In the genomic region with DNA sequence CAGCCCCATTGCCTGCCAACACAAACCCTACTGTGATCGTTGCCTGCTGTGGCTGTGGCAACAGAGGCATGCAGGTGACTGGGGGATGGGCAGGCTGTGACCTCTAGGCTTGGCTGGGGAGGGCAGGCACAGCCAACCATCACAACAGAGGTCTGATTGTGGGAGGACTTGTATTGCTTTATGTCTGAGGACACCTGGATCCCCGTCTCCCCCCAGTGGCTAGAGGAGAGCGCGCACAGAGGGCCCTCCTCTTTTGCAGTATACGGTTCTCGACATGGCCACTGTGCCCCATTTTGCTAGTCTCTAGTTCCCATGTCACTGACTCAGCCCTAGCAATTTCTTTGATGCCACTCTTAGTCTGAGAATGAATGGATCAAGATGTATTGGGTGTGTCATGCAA, we compare ENCODE assay signal across 24 mouse cellular contexts. TPM values are rescaled to one million over a fixed set of nuclear protein-coding genes. Genes with fewer than 3 reads are reported as not detected.
DNase-seq lines count a peak whose midpoint lies in the region; TF ChIP-seq lines count a peak whose summit lies in the region.
"Had no signal": no experiment of that assay in that cellular context is flagged by ENCODE, and none has a peak within 500 bp of the region (broad histone marks: within the 10 kb centered on the region; RNA-seq: fewer than 3 reads in every experiment).

No protein-coding gene starts in this region.

- H3K9me3 ChIP-seq in embryonic facial prominence, embryonic 10.5 days: no peaks in the 10 kb centered on the region
- H3K9me3 ChIP-seq: embryonic facial prominence, embryonic 13.5 days; forebrain, embryonic 15.5 days; heart, embryonic 15.5 days; kidney, embryonic 15.5 days; megakaryocyte, embryonic 14.5 days had no signal

- peak; percentile 28; the same call in 1 of the 2 replicates for TF ChIP-seq CTCF in layer of hippocampus, adult 2 months (conservative IDR thresholded peaks at IDR 0.05)

- H3K4me3 ChIP-seq in layer of hippocampus, adult 2 months: no peak overlapping the region
- no peak overlapping the region for H3K4me3 ChIP-seq in embryonic facial prominence, embryonic 10.5 days
- H3K4me3 ChIP-seq: embryonic facial prominence, embryonic 13.5 days; forebrain, embryonic 15.5 days; heart, embryonic 15.5 days; kidney, embryonic 15.5 days; megakaryocyte, embryonic 14.5 days had no signal

- no peaks in the 10 kb centered on the region; the same call in 1 of the 2 replicates for H3K4me1 ChIP-seq in embryonic facial prominence, embryonic 10.5 days
- H3K4me1 ChIP-seq: embryonic facial prominence, embryonic 13.5 days; forebrain, embryonic 15.5 days; megakaryocyte, embryonic 14.5 days had no signal

- no peaks in the 10 kb centered on the region for H3K36me3 ChIP-seq in embryonic facial prominence, embryonic 10.5 days (replicated peaks)
- H3K36me3 ChIP-seq: embryonic facial prominence, embryonic 13.5 days; forebrain, embryonic 15.5 days; heart, embryonic 15.5 days; kidney, embryonic 15.5 days had no signal

- peak; percentile 35 to 47 for DNase-seq in cerebellum, postnatal 10 days
- no peak for DNase-seq in cerebellum, adult 9-10 months
- DNase-seq in layer of hippocampus, adult 2 months (ENCODE audit: low spot score in 2 of 2): no peak
- no peak for DNase-seq in layer of hippocampus, adult 8-10 months (ENCODE audit: low spot score in 2 of 2)
- peak; percentile 45 for DNase-seq in ES-CJ7 (ENCODE audit: low read depth, low spot score)
- peak; percentile 35 for DNase-seq in embryonic facial prominence, embryonic 10.5 days (ENCODE audit: low spot score)
- DNase-seq in left cerebral cortex, adult 8-10 months (ENCODE audit: low spot score in 2 of 2): no peak
- no peak for DNase-seq in thymus, postnatal 4 days
- DNase-seq: adrenal gland, postnatal 10 days; gastrocnemius, postnatal 36 days; liver, postnatal 0 days had no signal

- 61% methylated on average over 6 of the region's 6 CpGs for WGBS in embryonic facial prominence, embryonic 10.5 days

- H3K27ac ChIP-seq in layer of hippocampus, adult 2 months: no peak overlapping the region
- no peak overlapping the region for H3K27ac ChIP-seq in embryonic facial prominence, embryonic 10.5 days (replicated peaks)
- H3K27ac ChIP-seq: embryonic facial prominence, embryonic 13.5 days; forebrain, embryonic 15.5 days; heart, embryonic 15.5 days; kidney, embryonic 15.5 days had no signal

- H3K27me3 ChIP-seq in embryonic facial prominence, embryonic 10.5 days (replicated peaks; ENCODE audit: low read depth, poor library complexity, severe bottlenecking): no peaks in the 10 kb centered on the region
- H3K27me3 ChIP-seq: embryonic facial prominence, embryonic 13.5 days; forebrain, embryonic 15.5 days; heart, embryonic 15.5 days; kidney, embryonic 15.5 days had no signal

RNA-seq across cellular contexts. Expression of a gene that starts 14.1 kb away (rescaled TPM):
- total RNA-seq in layer of hippocampus, adult 2 months (2021): under 1 TPM; 0.47 to 0.61 TPM
- total RNA-seq in layer of hippocampus, adult 8-10 months (2022): 1 to 10 TPM in 2 of 4 experiments, under 1 TPM in 2; 0.43 to 1.6 (median 1.0) TPM
- polyA plus RNA-seq in embryonic facial prominence, embryonic 10.5 days (2016; fragmentation: Nextera tagmentation; extraction: Ambion mirVana): 2.5 and 3.6 TPM in 2 replicates
- total RNA-seq in left cerebral cortex, adult 8-10 months (2022): under 1 TPM; 0.60 to 0.96 (median 0.72) TPM
- total RNA-seq: liver, adult 2 months had no signal
- polyA plus RNA-seq: forebrain, embryonic 15.5 days; liver, adult 2 months had no signal

RNA-seq across cellular contexts. Expression of a gene that starts 19.2 kb away (rescaled TPM):
- total RNA-seq in layer of hippocampus, adult 2 months (2021): not detected
- total RNA-seq in layer of hippocampus, adult 8-10 months (2022): not detected
- not detected in 2 replicates for polyA plus RNA-seq in embryonic facial prominence, embryonic 10.5 days (2016; fragmentation: Nextera tagmentation; extraction: Ambion mirVana)
- not detected for total RNA-seq in left cerebral cortex, adult 8-10 months (2022)
- total RNA-seq: adrenal gland, postnatal 10 days; gastrocnemius, postnatal 36 days; heart, adult 8-10 months; layer of hippocampus, adult 18-20 months; left cerebral cortex, postnatal 36 days; liver, adult 2 months had no signal
- polyA plus RNA-seq: embryonic facial prominence, embryonic 13.5 days; forebrain, embryonic 15.5 days; heart, embryonic 15.5 days; hindbrain, embryonic 11.5 days; intestine, embryonic 14.5 days; kidney, embryonic 15.5 days; liver, adult 2 months; liver, postnatal 0 days; midbrain, embryonic 16.5 days; small intestine, adult 2 months had no signal

RNA-seq across cellular contexts. Expression of a gene that starts 30.9 kb away (rescaled TPM):
- not detected for total RNA-seq in layer of hippocampus, adult 2 months (2021)
- not detected for total RNA-seq in layer of hippocampus, adult 8-10 months (2022)
- polyA plus RNA-seq in embryonic facial prominence, embryonic 10.5 days (2016; fragmentation: Nextera tagmentation; extraction: Ambion mirVana): not detected in 2 replicates
- total RNA-seq in left cerebral cortex, adult 8-10 months (2022): not detected
- total RNA-seq: adrenal gland, postnatal 10 days; gastrocnemius, postnatal 36 days; heart, adult 8-10 months; layer of hippocampus, adult 18-20 months; left cerebral cortex, postnatal 36 days; liver, adult 2 months had no signal
- polyA plus RNA-seq: embryonic facial prominence, embryonic 13.5 days; forebrain, embryonic 15.5 days; heart, embryonic 15.5 days; hindbrain, embryonic 11.5 days; liver, adult 2 months; liver, postnatal 0 days; midbrain, embryonic 16.5 days; small intestine, adult 2 months had no signal

RNA-seq across cellular contexts. Expression of a gene that starts 55.1 kb away (rescaled TPM):
- total RNA-seq in layer of hippocampus, adult 2 months (2021): not detected
- not detected for total RNA-seq in layer of hippocampus, adult 8-10 months (2022)
- not detected in 2 replicates for polyA plus RNA-seq in embryonic facial prominence, embryonic 10.5 days (2016; fragmentation: Nextera tagmentation; extraction: Ambion mirVana)
- total RNA-seq in left cerebral cortex, adult 8-10 months (2022): not detected
- total RNA-seq: gastrocnemius, postnatal 36 days; heart, adult 8-10 months; layer of hippocampus, adult 18-20 months; left cerebral cortex, postnatal 36 days; liver, adult 2 months had no signal
- polyA plus RNA-seq: embryonic facial prominence, embryonic 13.5 days; forebrain, embryonic 15.5 days; heart, embryonic 15.5 days; hindbrain, embryonic 11.5 days; intestine, embryonic 14.5 days; kidney, embryonic 15.5 days; liver, adult 2 months; liver, postnatal 0 days; midbrain, embryonic 16.5 days; small intestine, adult 2 months had no signal

RNA-seq across cellular contexts. Expression of a gene that starts 56.7 kb away (rescaled TPM):
- not detected for total RNA-seq in layer of hippocampus, adult 2 months (2021)
- not detected for total RNA-seq in layer of hippocampus, adult 8-10 months (2022)
- not detected in 2 replicates for polyA plus RNA-seq in embryonic facial prominence, embryonic 10.5 days (2016; fragmentation: Nextera tagmentation; extraction: Ambion mirVana)
- not detected for total RNA-seq in left cerebral cortex, adult 8-10 months (2022)
- total RNA-seq: adrenal gland, postnatal 10 days; gastrocnemius, postnatal 36 days; heart, adult 8-10 months; layer of hippocampus, adult 18-20 months; left cerebral cortex, postnatal 36 days; liver, adult 2 months had no signal
- polyA plus RNA-seq: embryonic facial prominence, embryonic 13.5 days; forebrain, embryonic 15.5 days; heart, embryonic 15.5 days; hindbrain, embryonic 11.5 days; intestine, embryonic 14.5 days; kidney, embryonic 15.5 days; liver, adult 2 months; liver, postnatal 0 days; midbrain, embryonic 16.5 days; small intestine, adult 2 months had no signal

Comparison
In these comparisons a context has a peak if more than half of its experiments do, and no peak if none do; other contexts are left out.
1. DNase-seq: peak in cerebellum, postnatal 10 days (2 of 2), ES-CJ7 (single experiment) and embryonic facial prominence, embryonic 10.5 days (single experiment); none in cerebellum, adult 9-10 months (single experiment), layer of hippocampus, adult 2 months (0 of 2), layer of hippocampus, adult 8-10 months (0 of 2), left cerebral cortex, adult 8-10 months (0 of 2) and thymus, postnatal 4 days (single experiment).